Mouse (Mus musculus): ENCODE results near the gene Sox6. TPM values are rescaled to one million over a fixed set of nuclear protein-coding genes. Genes with fewer than 3 reads are reported as not detected.

The Sox6 gene
- polyA plus RNA-seq, 1 experiment from 2014 or later, result 51.7 TPM

DNA sequence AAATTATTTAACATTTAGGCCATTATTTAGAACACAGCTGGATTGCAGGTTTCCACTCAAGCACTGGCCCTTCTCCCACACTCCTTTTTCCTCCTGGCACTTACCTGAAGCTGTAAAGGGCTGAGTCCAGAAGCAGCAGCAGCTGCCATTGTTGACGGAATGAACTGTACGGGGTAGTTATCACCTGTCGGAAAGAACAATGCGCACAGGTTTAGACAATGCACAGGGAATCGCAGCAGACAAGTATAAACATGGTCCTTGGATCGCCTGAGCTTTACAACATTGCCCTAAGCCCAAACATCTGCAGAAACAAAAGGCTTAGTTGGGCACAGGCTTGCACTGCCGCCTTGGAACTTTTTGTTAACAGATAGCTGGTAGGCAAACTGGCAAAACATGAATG is 458.1 kb downstream of the Sox6 start:
- H3K27me3 ChIP-seq (replicated peaks), result no peaks in the 10 kb centered on the region
- H3K4me2 ChIP-seq, result no peak overlapping the region
- WGBS, result 72% methylated on average over 7 of the region's 7 CpGs
- H3K9ac ChIP-seq, result no peak overlapping the region
- H3K36me3 ChIP-seq (replicated peaks), result no peaks in the 10 kb centered on the region
- H3K4me1 ChIP-seq, result peaks cover 6% of the 10 kb centered on the region; the same call in 1 of the 2 replicates
- H3K27ac ChIP-seq, result no peak overlapping the region
- no peak overlapping the region for H3K4me3 ChIP-seq
- no peaks in the 10 kb centered on the region for H3K9me3 ChIP-seq
- ATAC-seq (replicated peaks), result no peak

DNA sequence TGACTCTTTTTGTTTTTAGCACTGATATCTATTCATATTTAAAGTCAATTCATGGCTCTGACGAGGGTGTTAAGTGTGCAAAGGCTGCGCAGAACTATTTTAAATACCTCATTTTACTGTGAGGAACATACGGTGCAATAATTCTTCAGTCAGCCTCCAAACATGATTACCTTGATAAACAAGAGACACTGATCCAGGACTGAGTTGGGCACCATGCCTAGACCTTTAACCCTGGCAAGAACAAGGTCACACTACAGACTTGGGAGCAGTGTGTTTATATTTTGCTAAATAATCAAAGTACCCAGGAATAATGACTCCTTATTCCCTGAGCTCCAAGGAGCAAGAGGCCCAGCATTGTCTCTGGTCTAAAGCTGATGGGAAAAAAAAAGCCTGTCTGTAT is 458.8 kb downstream of the Sox6 start:
- H3K27ac ChIP-seq, result no peak overlapping the region
- no peak for ATAC-seq (replicated peaks)
- H3K4me2 ChIP-seq, result no peak overlapping the region
- no peaks in the 10 kb centered on the region for H3K9me3 ChIP-seq
- 88% methylated on average over 3 of the region's 3 CpGs for WGBS
- no peaks in the 10 kb centered on the region for H3K36me3 ChIP-seq (replicated peaks)
- H3K9ac ChIP-seq, result no peak overlapping the region
- H3K4me3 ChIP-seq, result no peak overlapping the region
- no peaks in the 10 kb centered on the region for H3K27me3 ChIP-seq (replicated peaks)
- peaks cover 6% of the 10 kb centered on the region; the same call in 1 of the 2 replicates for H3K4me1 ChIP-seq

DNA sequence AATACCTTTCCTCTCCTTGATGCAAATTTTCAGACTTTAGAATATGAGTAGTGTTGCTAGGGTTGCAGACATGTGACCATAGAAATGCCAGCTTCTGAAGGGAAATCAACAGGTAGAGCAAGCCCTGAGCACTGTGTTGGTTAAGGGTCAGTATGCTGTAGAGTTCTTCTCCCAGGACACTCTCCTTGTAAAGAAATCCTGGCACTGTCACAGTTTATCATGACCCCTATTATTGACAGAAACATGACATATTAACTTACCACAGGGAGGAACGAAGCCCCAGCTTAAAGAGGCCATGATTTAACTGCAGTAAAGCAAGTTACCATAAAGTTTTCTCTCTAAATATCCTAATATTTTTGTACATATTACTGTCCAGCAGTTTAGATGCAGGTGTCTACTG is 462.2 kb downstream of the Sox6 start:
- Histone ChIP-seq H3K4me2 (no peak overlapping the region), H3K36me3 (replicated peaks) (no peaks in the 10 kb centered on the region), H3K27me3 (replicated peaks) (no peaks in the 10 kb centered on the region), H3K4me1 (0 out of 2 replicates have a peak, but pooled peaks cover 3% of the 10 kb centered on the region), H3K27ac (no peak overlapping the region), H3K9ac (no peak overlapping the region), H3K4me3 (no peak overlapping the region), H3K9me3 (no peaks in the 10 kb centered on the region)
- no peak for ATAC-seq (replicated peaks)
- 77% methylated on average over 1 of the region's 1 CpGs for WGBS

DNA sequence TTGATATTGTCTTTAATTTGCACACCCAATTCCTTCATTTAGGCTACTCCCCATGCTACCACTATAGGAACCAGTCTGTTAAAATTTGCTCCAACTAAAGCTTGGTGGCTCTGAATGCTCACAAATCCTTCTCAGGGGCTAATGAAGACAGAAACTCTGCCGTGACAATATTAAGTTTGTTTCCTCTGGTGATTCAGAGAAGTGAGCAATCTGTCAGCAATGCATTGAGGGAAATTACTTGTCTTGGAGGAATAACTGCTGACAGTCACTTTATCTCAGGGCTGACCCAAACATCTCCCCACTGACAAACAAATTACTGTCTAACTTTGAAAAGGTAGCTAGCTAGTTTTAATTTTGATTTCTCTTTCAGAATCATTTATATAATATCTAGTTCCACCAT is 463.8 kb downstream of the Sox6 start:
- H3K36me3 ChIP-seq (replicated peaks), result no peaks in the 10 kb centered on the region
- H3K4me2 ChIP-seq, result no peak overlapping the region
- H3K9me3 ChIP-seq, result no peaks in the 10 kb centered on the region
- H3K27ac ChIP-seq, result no peak overlapping the region
- no peaks in the 10 kb centered on the region for H3K27me3 ChIP-seq (replicated peaks)
- H3K4me3 ChIP-seq, result no peak overlapping the region
- WGBS, result 39% methylated on average over 1 of the region's 1 CpGs
- no peaks in the 10 kb centered on the region for H3K4me1 ChIP-seq
- no peak overlapping the region for H3K9ac ChIP-seq
- no peak for ATAC-seq (replicated peaks)

DNA sequence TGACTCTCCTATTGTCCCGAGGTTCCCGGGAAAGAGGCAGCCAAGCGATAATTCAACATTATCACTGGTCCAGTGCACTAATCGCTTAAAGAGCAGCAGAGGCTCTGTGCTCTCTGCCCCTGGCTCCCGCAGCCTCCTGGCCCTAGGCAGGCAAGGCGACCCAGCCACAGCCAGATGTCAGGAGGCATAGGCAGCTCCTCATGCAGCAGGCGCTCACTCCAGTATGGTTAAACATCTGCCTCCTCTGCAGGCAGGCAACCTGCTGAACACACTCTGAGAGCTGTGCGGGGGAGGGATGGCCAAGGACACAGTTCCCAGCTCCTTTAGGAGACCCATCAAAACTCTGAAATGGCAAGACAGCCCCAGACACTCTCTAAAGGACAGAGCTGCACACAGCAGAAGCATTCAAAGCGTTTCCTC is 469.8 kb downstream of the Sox6 start:
- Histone ChIP-seq H3K4me3 (peak overlapping the region; percentile 27), H3K27me3 (replicated peaks) (no peaks in the 10 kb centered on the region), H3K9me3 (no peaks in the 10 kb centered on the region), H3K27ac (no peak overlapping the region), H3K4me2 (peak overlapping the region; percentile 52), H3K9ac (peak overlapping the region; percentile 21; the same call in 1 of the 2 replicates), H3K36me3 (replicated peaks) (no peaks in the 10 kb centered on the region), H3K4me1 (peaks cover 30% of the 10 kb centered on the region)
- ATAC-seq (replicated peaks), result 0 out of 2 replicates have a peak, but pooled peaks have one; percentile 14
- WGBS, result 6% methylated on average over 9 of the region's 9 CpGs

DNA sequence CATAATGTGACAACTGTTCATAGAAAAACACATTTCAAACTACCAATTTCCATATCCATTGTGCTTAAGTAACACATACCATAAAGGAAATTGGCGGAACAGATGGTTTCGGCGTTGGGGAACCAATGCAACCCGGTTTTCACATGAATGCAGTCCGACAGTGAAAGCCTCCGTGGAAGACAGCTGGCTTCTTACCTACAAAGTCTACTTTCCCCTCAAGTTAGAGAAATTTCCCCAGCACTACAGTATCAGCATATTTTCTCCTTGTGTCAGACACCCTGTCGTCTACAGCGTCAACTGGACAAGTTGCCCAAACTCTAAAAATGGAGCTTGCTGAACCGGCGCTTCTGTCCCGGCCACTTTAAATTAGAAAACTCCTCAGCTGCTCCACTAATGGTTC is 470.3 kb downstream of the Sox6 start:
- peak overlapping the region; percentile 52 for H3K4me2 ChIP-seq
- H3K9ac ChIP-seq, result no peak overlapping the region
- no peak overlapping the region for H3K27ac ChIP-seq
- H3K27me3 ChIP-seq (replicated peaks), result no peaks in the 10 kb centered on the region
- H3K4me3 ChIP-seq, result peak overlapping the region; percentile 27
- H3K36me3 ChIP-seq (replicated peaks), result no peaks in the 10 kb centered on the region
- H3K4me1 ChIP-seq, result peaks cover 32% of the 10 kb centered on the region
- ATAC-seq (replicated peaks), result no peak
- whole genome bisulfite sequencing, result 16% methylated on average over 11 of the region's 11 CpGs
- no peaks in the 10 kb centered on the region for H3K9me3 ChIP-seq

DNA sequence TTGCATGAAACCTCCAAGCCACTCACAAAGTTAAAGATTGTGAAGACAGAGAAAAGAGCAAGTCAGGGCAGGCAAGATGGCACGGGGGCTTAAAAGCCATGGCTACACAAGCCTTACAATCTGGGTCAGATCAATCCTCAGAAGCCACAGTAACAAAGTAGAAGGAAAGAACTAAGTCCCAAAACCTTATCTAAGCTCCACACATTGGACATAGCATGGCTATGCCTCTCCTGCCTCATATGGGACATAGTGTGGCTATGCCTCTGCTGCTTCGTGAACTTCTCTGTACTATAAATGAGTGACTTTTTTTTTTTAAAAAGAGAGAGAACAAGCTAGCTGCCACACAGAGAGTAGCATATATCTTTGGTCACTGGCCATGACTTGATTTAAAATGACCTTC is 471.8 kb downstream of the Sox6 start:
- Histone ChIP-seq H3K36me3 (replicated peaks) (no peaks in the 10 kb centered on the region), H3K27me3 (replicated peaks) (no peaks in the 10 kb centered on the region), H3K27ac (no peak overlapping the region), H3K4me3 (no peak overlapping the region), H3K4me1 (peaks cover 32% of the 10 kb centered on the region), H3K9ac (no peak overlapping the region), H3K9me3 (no peaks in the 10 kb centered on the region), H3K4me2 (no peak overlapping the region)
- 92% methylated on average over 2 of the region's 2 CpGs for WGBS
- no peak for ATAC-seq (replicated peaks)

DNA sequence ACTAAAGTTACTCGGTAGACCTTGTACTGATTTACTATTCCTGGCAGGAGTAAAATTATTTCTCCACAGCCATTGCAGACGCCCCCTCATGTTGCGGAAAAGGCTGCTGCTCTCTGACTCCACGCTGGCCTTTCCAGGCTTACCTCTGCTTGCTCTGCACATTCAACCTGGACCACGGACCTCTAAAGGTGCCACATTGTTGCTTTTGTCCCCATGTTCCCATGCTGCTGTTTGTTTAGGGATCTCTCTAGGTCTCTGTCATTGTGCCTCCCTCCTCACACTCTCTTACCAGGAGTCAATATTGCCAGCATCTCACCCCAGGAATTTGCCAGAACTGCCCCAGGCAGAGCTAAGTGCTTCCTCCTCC is 473.6 kb downstream of the Sox6 start:
- Histone ChIP-seq H3K27me3 (replicated peaks) (no peaks in the 10 kb centered on the region), H3K4me1 (peaks cover 32% of the 10 kb centered on the region), H3K36me3 (replicated peaks) (no peaks in the 10 kb centered on the region), H3K4me3 (no peak overlapping the region), H3K27ac (no peak overlapping the region), H3K4me2 (no peak overlapping the region), H3K9me3 (no peaks in the 10 kb centered on the region), H3K9ac (no peak overlapping the region)
- 60% methylated on average over 5 of the region's 5 CpGs for WGBS
- ATAC-seq (replicated peaks), result no peak

DNA sequence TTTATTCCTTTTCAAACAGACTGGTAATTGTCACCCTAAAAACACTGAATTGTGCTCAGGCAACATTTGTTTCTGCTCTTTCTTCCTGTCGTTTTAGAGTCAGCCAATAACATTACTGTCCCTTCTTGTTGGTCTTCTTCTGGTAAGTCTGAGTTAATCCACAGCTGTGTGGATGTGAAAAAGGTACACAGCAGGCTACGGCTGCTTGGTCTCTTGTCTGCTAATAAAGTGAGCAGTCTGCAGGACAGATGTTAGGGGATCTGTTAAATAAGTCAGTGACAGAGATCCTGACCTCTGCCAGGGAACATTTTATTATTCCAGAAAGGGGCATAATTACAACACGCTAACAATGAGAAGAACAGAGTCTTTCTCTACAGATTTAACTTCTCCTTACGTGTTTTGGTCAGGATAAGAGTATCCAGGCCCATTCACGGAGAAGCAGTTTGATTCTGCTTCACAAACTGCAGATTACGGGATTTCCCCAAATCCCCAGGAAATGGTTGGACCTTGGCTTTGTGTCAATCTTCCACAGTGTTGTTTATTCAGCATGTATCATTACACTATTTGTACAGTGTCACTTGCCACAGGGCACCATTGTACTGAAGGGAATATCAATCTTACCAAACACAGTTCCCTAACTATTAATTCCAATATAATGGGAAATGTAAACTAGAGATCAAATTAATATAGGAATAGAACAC is 474.1 kb downstream of the Sox6 start:
- H3K9ac ChIP-seq, result no peak overlapping the region
- no peaks in the 10 kb centered on the region for H3K9me3 ChIP-seq
- H3K4me1 ChIP-seq, result peaks cover 32% of the 10 kb centered on the region
- no peaks in the 10 kb centered on the region for H3K27me3 ChIP-seq (replicated peaks)
- H3K27ac ChIP-seq, result no peak overlapping the region
- H3K4me3 ChIP-seq, result no peak overlapping the region
- WGBS, result 13% methylated on average over 6 of the region's 6 CpGs
- H3K4me2 ChIP-seq, result no peak overlapping the region
- H3K36me3 ChIP-seq (replicated peaks), result no peaks in the 10 kb centered on the region
- no peak for ATAC-seq (replicated peaks)

DNA sequence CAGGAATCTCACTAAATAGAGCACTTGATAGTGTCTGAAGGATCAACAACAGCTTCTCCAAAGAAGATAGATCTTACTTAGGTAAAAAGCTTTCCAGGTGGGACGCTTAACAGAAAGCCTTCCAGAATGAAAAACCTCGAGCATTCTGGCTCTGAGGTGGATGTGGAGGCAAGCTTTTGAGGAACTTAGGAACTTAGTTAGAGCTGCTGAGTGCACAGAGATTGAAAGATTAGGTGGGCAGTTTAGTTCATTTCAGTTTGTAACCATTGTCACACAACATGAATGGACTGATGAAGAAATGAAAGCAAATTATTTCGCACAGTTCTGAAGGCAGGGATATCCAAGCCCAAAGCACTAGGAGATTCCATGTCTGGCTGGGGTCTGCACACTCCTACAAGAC is 481.9 kb downstream of the Sox6 start:
- Histone ChIP-seq H3K27me3 (replicated peaks) (no peaks in the 10 kb centered on the region), H3K36me3 (replicated peaks) (no peaks in the 10 kb centered on the region), H3K9me3 (no peaks in the 10 kb centered on the region), H3K4me3 (no peak overlapping the region), H3K27ac (no peak overlapping the region), H3K9ac (no peak overlapping the region), H3K4me2 (no peak overlapping the region), H3K4me1 (no peaks in the 10 kb centered on the region)
- ATAC-seq (replicated peaks), result no peak
- 87% methylated on average over 3 of the region's 3 CpGs for WGBS

DNA sequence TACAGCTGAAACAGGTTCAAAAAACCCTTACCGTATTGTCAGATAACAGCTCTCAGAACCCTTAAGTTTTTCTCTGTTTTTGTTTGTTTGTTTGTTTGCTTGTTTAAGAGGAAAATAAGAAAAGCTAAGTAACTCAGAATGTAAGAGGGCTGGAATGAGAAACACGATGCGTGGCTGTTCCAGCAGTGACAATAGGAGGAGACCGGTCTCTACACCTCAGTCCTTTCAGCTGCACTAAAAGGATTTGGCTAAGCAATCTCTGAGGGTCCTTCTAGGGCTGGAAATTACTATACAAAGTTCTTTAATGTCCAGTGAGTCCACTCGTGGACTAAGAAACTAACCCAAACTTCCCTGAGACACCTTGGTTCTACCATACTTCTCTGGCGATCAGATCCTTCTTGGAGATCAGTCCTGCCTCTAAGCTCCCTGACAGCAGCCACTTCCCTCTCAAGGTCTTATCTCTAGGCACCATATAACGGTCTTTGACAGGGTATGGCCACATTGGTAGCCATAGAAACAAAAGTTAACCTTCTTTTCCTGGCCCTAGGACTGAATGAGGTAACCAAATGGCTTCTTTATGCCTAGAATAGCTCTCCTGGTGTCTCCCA is 488.3 kb downstream of the Sox6 start:
- Histone ChIP-seq H3K9me3 (no peaks in the 10 kb centered on the region), H3K4me1 (no peaks in the 10 kb centered on the region), H3K4me3 (no peak overlapping the region), H3K27me3 (replicated peaks) (no peaks in the 10 kb centered on the region), H3K9ac (no peak overlapping the region), H3K36me3 (replicated peaks) (no peaks in the 10 kb centered on the region), H3K27ac (no peak overlapping the region), H3K4me2 (no peak overlapping the region)
- ATAC-seq (replicated peaks), result no peak
- WGBS, result 71% methylated on average over 7 of the region's 7 CpGs

DNA sequence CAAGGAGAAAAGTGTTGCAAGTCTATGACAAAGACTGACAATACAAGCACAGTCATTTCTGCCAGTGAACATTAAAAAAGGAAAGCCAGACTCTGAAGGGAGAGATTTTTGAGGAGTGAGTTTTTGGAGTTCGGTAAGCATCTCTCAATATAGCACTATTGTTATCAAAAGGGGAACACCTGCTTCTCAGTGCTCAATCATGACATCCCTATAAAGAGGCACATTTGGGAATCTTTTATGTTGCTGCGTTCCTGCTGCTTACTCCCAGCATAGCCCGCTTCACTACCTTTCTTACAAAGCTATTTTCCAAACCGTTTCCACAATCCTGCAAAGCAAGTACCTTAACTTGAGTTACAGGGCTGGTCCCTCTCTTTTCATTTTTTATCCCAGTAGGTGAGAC is 488.9 kb downstream of the Sox6 start:
- Histone ChIP-seq H3K36me3 (replicated peaks) (no peaks in the 10 kb centered on the region), H3K27me3 (replicated peaks) (no peaks in the 10 kb centered on the region), H3K4me1 (no peaks in the 10 kb centered on the region), H3K4me3 (no peak overlapping the region), H3K27ac (no peak overlapping the region), H3K4me2 (no peak overlapping the region), H3K9ac (no peak overlapping the region), H3K9me3 (no peaks in the 10 kb centered on the region)
- WGBS, result 78% methylated on average over 4 of the region's 4 CpGs
- ATAC-seq (replicated peaks), result no peak
